In the genomic region with DNA sequence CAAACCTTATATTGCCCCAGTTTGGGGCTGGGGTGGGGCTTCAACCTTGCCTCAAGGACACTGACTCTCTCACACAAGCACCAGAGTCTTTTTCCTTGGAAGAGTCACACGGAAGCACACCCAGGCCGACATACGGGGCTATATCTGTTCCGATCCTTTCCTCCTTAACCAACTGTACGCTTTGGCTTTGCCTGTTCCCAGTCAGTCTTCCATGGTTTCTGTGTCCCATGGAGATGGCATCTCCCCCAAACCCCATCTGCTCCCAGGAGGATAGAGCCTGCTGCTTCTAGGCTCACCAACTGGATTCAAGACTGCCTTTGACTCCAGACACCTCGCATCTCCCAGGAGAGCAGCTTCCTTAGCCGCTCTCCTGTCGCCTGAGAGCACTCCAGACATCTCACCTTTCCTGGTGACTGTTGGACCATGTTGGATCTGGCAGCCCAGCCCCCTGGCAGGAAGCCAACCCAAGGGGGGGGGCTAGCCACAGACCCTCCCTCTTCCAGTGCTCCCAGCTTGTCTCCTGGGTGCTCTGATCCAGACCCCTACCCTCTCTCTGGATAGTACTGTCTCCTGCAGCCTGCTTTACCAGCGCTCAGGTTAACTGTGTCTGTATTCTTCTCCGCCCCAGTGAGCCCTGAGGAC, we compare ENCODE assay signal across 12 mouse cellular contexts. TPM values are rescaled to one million over a fixed set of nuclear protein-coding genes. Genes with fewer than 3 reads are reported as not detected.
DNase-seq lines count a peak whose midpoint lies in the region; ATAC-seq lines count a peak whose summit lies in the region.
"Had no signal": no experiment of that assay in that cellular context is flagged by ENCODE, and none has a peak within 500 bp of the region (broad histone marks: within the 10 kb centered on the region; RNA-seq: fewer than 3 reads in every experiment).

No protein-coding gene starts in this region.

- H3K36me3 ChIP-seq in heart, embryonic 15.5 days, result no peaks in the 10 kb centered on the region
- H3K36me3 ChIP-seq in forebrain, embryonic 12.5 days (replicated peaks), result no peaks in the 10 kb centered on the region
- H3K36me3 ChIP-seq in limb, embryonic 15.5 days, result no peaks in the 10 kb centered on the region

- H3K4me1 ChIP-seq in heart, embryonic 15.5 days (replicated peaks), result peaks cover 11% of the 10 kb centered on the region
- peaks cover 18% of the 10 kb centered on the region for H3K4me1 ChIP-seq in forebrain, embryonic 12.5 days
- peaks cover 9% of the 10 kb centered on the region for H3K4me1 ChIP-seq in limb, embryonic 15.5 days

- H3K4me3 ChIP-seq in heart, embryonic 15.5 days, result peak overlapping the region; percentile 63
- H3K4me3 ChIP-seq in forebrain, embryonic 12.5 days (replicated peaks), result peak overlapping the region; percentile 71; the same call in 1 of the 2 replicates
- peak overlapping the region; percentile 59; the same call in 1 of the 2 replicates for H3K4me3 ChIP-seq in limb, embryonic 15.5 days

- 49% methylated on average over 10 of the region's 10 CpGs for WGBS in heart, embryonic 15.5 days
- WGBS in forebrain, embryonic 12.5 days, result 57% methylated on average over 10 of the region's 10 CpGs
- 50% methylated on average over 10 of the region's 10 CpGs for WGBS in limb, embryonic 15.5 days

- H3K4me2 ChIP-seq in heart, embryonic 15.5 days, result peak overlapping the region; percentile 90; the same call in 1 of the 2 replicates
- H3K4me2 ChIP-seq in forebrain, embryonic 12.5 days, result peak overlapping the region; percentile 97; the same call in 1 of the 2 replicates
- H3K4me2 ChIP-seq in limb, embryonic 15.5 days, result peak overlapping the region; percentile 97; the same call in 1 of the 2 replicates

- no peak for ATAC-seq in heart, embryonic 15.5 days (replicated peaks; ENCODE audit: insufficient number of reproducible peaks, insufficient read depth, low FRiP score, low read depth)
- ATAC-seq in forebrain, embryonic 12.5 days (ENCODE audit: low FRiP score), result no peak
- ATAC-seq in limb, embryonic 15.5 days (ENCODE audit: insufficient number of reproducible peaks, low FRiP score, low TSS enrichment, low read depth), result no peak
- ATAC-seq: inflammation-experienced regulatory T-cells, adult 6 months had no signal

- no peak overlapping the region for H3K27ac ChIP-seq in heart, embryonic 15.5 days
- H3K27ac ChIP-seq in forebrain, embryonic 12.5 days, result no peak overlapping the region
- H3K27ac ChIP-seq in limb, embryonic 15.5 days, result no peak overlapping the region

- H3K9ac ChIP-seq in heart, embryonic 15.5 days, result no peak overlapping the region
- H3K9ac ChIP-seq in forebrain, embryonic 12.5 days, result no peak overlapping the region
- no peak overlapping the region for H3K9ac ChIP-seq in limb, embryonic 15.5 days

- DNase-seq in heart, adult 18-20 months, result no peak
- peak; percentile 20 for DNase-seq in brain, adult 2 months (ENCODE audit: low read depth, low spot score)
- no peak for DNase-seq in urinary bladder, adult 18-20 months (ENCODE audit: low spot score in 2 of 2)
- no peak for DNase-seq in adrenal gland, postnatal 36 days
- no peak for DNase-seq in MN1 (ENCODE audit: low spot score)

- H3K9me3 ChIP-seq in heart, embryonic 15.5 days (replicated peaks), result no peaks in the 10 kb centered on the region
- H3K9me3 ChIP-seq in forebrain, embryonic 12.5 days, result no peaks in the 10 kb centered on the region
- H3K9me3 ChIP-seq in limb, embryonic 15.5 days, result no peaks in the 10 kb centered on the region

- H3K27me3 ChIP-seq in heart, embryonic 15.5 days, result peaks cover 64% of the 10 kb centered on the region
- peaks cover 90% of the 10 kb centered on the region for H3K27me3 ChIP-seq in forebrain, embryonic 12.5 days
- H3K27me3 ChIP-seq in limb, embryonic 15.5 days, result peaks cover 73% of the 10 kb centered on the region

RNA-seq across cellular contexts. Expression of a gene that starts 38.2 kb away (rescaled TPM):
- polyA plus RNA-seq in heart, embryonic 15.5 days (2015; fragmentation: Nextera tagmentation; extraction: Ambion mirVana), result 0.11 TPM in 1 of 2 replicates, not detected in the other
- not detected for total RNA-seq in heart, adult 18-20 months (2021)
- 26.9 and 28.0 TPM in 2 replicates for polyA plus RNA-seq in forebrain, embryonic 12.5 days (2016; fragmentation: Nextera tagmentation; extraction: Ambion mirVana)
- 0.14 and 0.34 TPM in 2 replicates for polyA plus RNA-seq in limb, embryonic 15.5 days (2015; fragmentation: Nextera tagmentation; extraction: Ambion mirVana)
- not detected for total RNA-seq in adrenal gland, postnatal 36 days (2021)
- total RNA-seq: adrenal gland, postnatal 4 days; liver, adult 2 months had no signal
- polyA plus RNA-seq: inflammation-experienced regulatory T-cells, adult 6 months; liver, adult 2 months; urinary bladder, adult 2 months had no signal

RNA-seq across cellular contexts. Expression of a gene that starts 45.3 kb away (rescaled TPM):
- 0.92 and 1.1 TPM in 2 replicates for polyA plus RNA-seq in heart, embryonic 15.5 days (2015; fragmentation: Nextera tagmentation; extraction: Ambion mirVana)
- total RNA-seq in heart, adult 18-20 months (2021), result 10 to 100 TPM; 21.0 to 24.9 TPM
- polyA plus RNA-seq in forebrain, embryonic 12.5 days (2016; fragmentation: Nextera tagmentation; extraction: Ambion mirVana), result 0.17 and 0.44 TPM in 2 replicates
- polyA plus RNA-seq in limb, embryonic 15.5 days (2015; fragmentation: Nextera tagmentation; extraction: Ambion mirVana), result 0.12 and 0.34 TPM in 2 replicates
- total RNA-seq in adrenal gland, postnatal 36 days (2021), result not detected
- total RNA-seq: liver, adult 2 months had no signal
- polyA plus RNA-seq: inflammation-experienced regulatory T-cells, adult 6 months; liver, adult 2 months had no signal

Comparison
In these comparisons a context has a peak if more than half of its experiments do, and no peak if none do; other contexts are left out.
1. RNA of a gene that starts 38.2 kb away (polyA plus RNA-seq): 26.9 to 28.0 TPM in forebrain, embryonic 12.5 days; 0.14 to 0.34 TPM in limb, embryonic 15.5 days and 0.11 TPM in heart, embryonic 15.5 days; every median in the first group is over 10 times any median in the second.
2. Peak in every context shown above with its lines, with median percentiles within 50 percentile points of each other: H3K4me2 ChIP-seq and H3K4me3 ChIP-seq.